Mouse (Mus musculus) E14TG2a.4 (cell line): ENCODE results near the gene Sema5b.

ENCODE experiments used
- CTCF ChIP-seq: conservative IDR thresholded peaks from 2 replicates; pipeline ENCODE4 v1.5.1; 2014; ENCODE audit warnings: low read length
- NANOG ChIP-seq: IDR thresholded peaks from 2 replicates; pipeline ENCODE4 v1.6.1; 2014; ENCODE audit warnings: borderline replicate concordance, low read length, mixed read lengths
- POU5F1 ChIP-seq: IDR thresholded peaks from 2 replicates; pipeline ENCODE4 v1.6.1; 2014; ENCODE audit warnings: low read length, borderline replicate concordance

DNA sequence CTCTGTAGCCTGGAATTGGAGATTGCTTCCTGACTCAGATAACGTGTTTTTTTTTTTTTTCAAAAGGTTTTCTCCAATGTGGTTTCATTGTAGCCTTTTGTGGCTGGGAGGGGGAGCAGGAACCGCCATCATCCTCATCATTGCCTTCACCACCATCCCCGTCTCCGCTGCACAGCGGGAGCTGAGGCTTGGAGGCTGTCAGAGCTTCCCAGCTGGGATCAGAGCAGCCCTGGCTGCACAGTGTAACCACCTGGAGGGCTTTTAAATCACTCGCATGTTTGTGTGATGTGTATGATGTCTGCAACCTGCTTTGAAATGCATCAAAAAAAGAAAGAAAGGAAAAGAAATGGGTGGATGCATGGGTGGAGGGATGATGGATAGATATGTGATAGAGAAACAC lies 57.0 kb downstream of the Sema5b start:
- no peak for TF ChIP-seq CTCF
- TF ChIP-seq NANOG: no peak
- no peak for TF ChIP-seq POU5F1
